Mouse (Mus musculus) neural tube, embryonic 15.5 days (tissue): Measurements from ENCODE around the gene Gm26938. TPM values are rescaled to one million over a fixed set of nuclear protein-coding genes. Genes with fewer than 3 reads are reported as not detected.

Source experiments
- ATAC-seq: fragments of 200-750 bp; cut with Nextera tagmentation; 2 replicates; pipeline ENCODE4 v1.8.0; 2017; ENCODE audit warnings: mild to moderate bottlenecking, moderate TSS enrichment, moderate library complexity; ENCODE audit not compliant: low FRiP score
- H3K27ac ChIP-seq: fragments of 300-500 bp; sonication (generic); replicated peaks from 2 replicates; pipeline ENCODE4 v1.5.1; 2015; ENCODE audit warnings: mild to moderate bottlenecking, inconsistent platforms
- H3K27me3 ChIP-seq: fragments of 300-500 bp; sonication (generic); replicated peaks from 2 replicates; pipeline ENCODE4 v1.6.1; 2015; ENCODE audit warnings: inconsistent platforms
- H3K36me3 ChIP-seq: fragments of 300-500 bp; sonication (generic); 2 replicates; pipeline ENCODE4 v1.6.1; 2015; ENCODE audit warnings: inconsistent platforms
- H3K4me1 ChIP-seq: fragments of 300-500 bp; sonication (generic); 2 replicates; pipeline ENCODE4 v1.6.1; 2015; ENCODE audit warnings: inconsistent platforms
- H3K4me2 ChIP-seq: fragments of 300-500 bp; sonication (generic); 2 replicates; pipeline ENCODE4 v1.6.1; 2015; ENCODE audit warnings: inconsistent platforms, mild to moderate bottlenecking, moderate library complexity
- H3K4me3 ChIP-seq: fragments of 300-500 bp; sonication (generic); replicated peaks from 2 replicates; pipeline ENCODE4 v1.5.1; 2015; ENCODE audit warnings: mild to moderate bottlenecking, inconsistent platforms
- H3K9ac ChIP-seq: fragments of 300-500 bp; sonication (generic); replicated peaks from 2 replicates; pipeline ENCODE4 v1.6.1; 2015; ENCODE audit warnings: mild to moderate bottlenecking, inconsistent platforms
- H3K9me3 ChIP-seq: fragments of 300-500 bp; sonication (generic); replicated peaks from 2 replicates; pipeline ENCODE4 v1.6.1; 2016; ENCODE audit warnings: inconsistent platforms
- WGBS: fragments of 180-500 bp; shearing (Covaris S2); methylation state at CpG from one replicate; pipeline ENCODE4 v1.1.7; 2015; ENCODE audit warnings: mixed read lengths; 5-methylcytosine and 5-hydroxymethylcytosine counted together
- polyA plus RNA-seq: library from polyadenylated mRNA; unstranded; fragments of >200 nt; fragmentation: Nextera tagmentation; extraction: Ambion mirVana; gene quantifications from 2 replicates; pipeline ENCODE4 v1.2.1, GENCODE M21; 2015

The Gm26938 gene
- polyA plus RNA-seq, 1 experiment from 2014 or later = not detected

- no peak overlapping the region for H3K9ac ChIP-seq
- no peaks in the 10 kb centered on the region for H3K9me3 ChIP-seq
- H3K4me1 ChIP-seq = peaks cover 51% of the 10 kb centered on the region
- no peaks in the 10 kb centered on the region for H3K27me3 ChIP-seq
- H3K4me2 ChIP-seq = no peak overlapping the region
- no peak for ATAC-seq
- peaks cover 14% of the 10 kb centered on the region for H3K36me3 ChIP-seq
- WGBS = 91% methylated on average over 33 of the region's 33 CpGs
- H3K27ac ChIP-seq = no peak overlapping the region
- no peak overlapping the region for H3K4me3 ChIP-seq
Observed at GRCm38 (mm10) chr5:139799801-139800590, 26.2 kb downstream of the Gm26938 start.

- H3K4me1 ChIP-seq = peaks cover 54% of the 10 kb centered on the region
- no peaks in the 10 kb centered on the region for H3K27me3 ChIP-seq
- H3K4me3 ChIP-seq = peak overlapping the region; percentile 36; the same call in 1 of the 2 replicates
- no peaks in the 10 kb centered on the region for H3K9me3 ChIP-seq
- H3K27ac ChIP-seq = 0 out of 2 replicates have a peak overlapping the region, but pooled peaks have one; percentile 92
- peaks cover 14% of the 10 kb centered on the region for H3K36me3 ChIP-seq
- H3K9ac ChIP-seq = peak overlapping the region; percentile 54; the same call in 1 of the 2 replicates
- 90% methylated on average over 9 of the region's 9 CpGs for WGBS
- ATAC-seq = no peak
- H3K4me2 ChIP-seq = peak overlapping the region; percentile 70
Observed at GRCm38 (mm10) chr5:139799041-139799440, 27.2 kb downstream of the Gm26938 start.

- Histone ChIP-seq H3K27ac (peak overlapping the region; percentile 92), H3K9me3 (no peaks in the 10 kb centered on the region), H3K4me3 (peak overlapping the region; percentile 36), H3K9ac (peak overlapping the region; percentile 54), H3K36me3 (peaks cover 14% of the 10 kb centered on the region), H3K27me3 (no peaks in the 10 kb centered on the region), H3K4me2 (peak overlapping the region; percentile 70), H3K4me1 (peaks cover 52% of the 10 kb centered on the region)
- peak; percentile 54 for ATAC-seq
- 23% methylated on average over 12 of the region's 12 CpGs for WGBS
Observed at GRCm38 (mm10) chr5:139798168-139798900, 27.9 kb downstream of the Gm26938 start.

- ATAC-seq = peak; percentile 86
- Histone ChIP-seq H3K4me2 (peak overlapping the region; percentile 70), H3K4me1 (peaks cover 58% of the 10 kb centered on the region), H3K4me3 (peak overlapping the region; percentile 36), H3K36me3 (peaks cover 14% of the 10 kb centered on the region), H3K27ac (peak overlapping the region; percentile 92), H3K9me3 (no peaks in the 10 kb centered on the region), H3K9ac (peak overlapping the region; percentile 54), H3K27me3 (no peaks in the 10 kb centered on the region)
- 16% methylated on average over 11 of the region's 11 CpGs for WGBS
Observed at GRCm38 (mm10) chr5:139797473-139798167, 28.6 kb downstream of the Gm26938 start.

- Histone ChIP-seq H3K4me3 (no peak overlapping the region), H3K9me3 (no peaks in the 10 kb centered on the region), H3K27ac (peak overlapping the region; percentile 92), H3K9ac (no peak overlapping the region), H3K36me3 (peaks cover 14% of the 10 kb centered on the region), H3K27me3 (no peaks in the 10 kb centered on the region), H3K4me1 (peaks cover 66% of the 10 kb centered on the region), H3K4me2 (peak overlapping the region; percentile 70)
- ATAC-seq = no peak
- 17% methylated on average over 13 of the region's 13 CpGs for WGBS
Observed at GRCm38 (mm10) chr5:139796900-139797299, 29.3 kb downstream of the Gm26938 start.

- no peaks in the 10 kb centered on the region for H3K9me3 ChIP-seq
- 81% methylated on average over 9 of the region's 9 CpGs for WGBS
- ATAC-seq = no peak
- H3K4me1 ChIP-seq = peaks cover 69% of the 10 kb centered on the region
- no peak overlapping the region for H3K9ac ChIP-seq
- H3K4me3 ChIP-seq = no peak overlapping the region
- peaks cover 13% of the 10 kb centered on the region for H3K36me3 ChIP-seq
- H3K27me3 ChIP-seq = no peaks in the 10 kb centered on the region
- no peak overlapping the region; the same call in 1 of the 2 replicates for H3K4me2 ChIP-seq
- no peak overlapping the region for H3K27ac ChIP-seq
Observed at GRCm38 (mm10) chr5:139796001-139796620, 30.1 kb downstream of the Gm26938 start.

- Histone ChIP-seq H3K9ac (no peak overlapping the region), H3K9me3 (no peaks in the 10 kb centered on the region), H3K36me3 (peaks cover under 1% of the 10 kb centered on the region; the same call in 1 of the 2 replicates), H3K27ac (no peak overlapping the region), H3K4me2 (no peak overlapping the region), H3K27me3 (no peaks in the 10 kb centered on the region), H3K4me1 (peaks cover 69% of the 10 kb centered on the region), H3K4me3 (no peak overlapping the region)
- ATAC-seq = no peak
- WGBS = 63% methylated on average over 10 of the region's 10 CpGs
Observed at GRCm38 (mm10) chr5:139794938-139795337, 31.3 kb downstream of the Gm26938 start.

GRCm38 (mm10) chr5:139794137-139794536, 32.1 kb downstream of the Gm26938 start:
- no peaks in the 10 kb centered on the region for H3K27me3 ChIP-seq
- WGBS = 88% methylated on average over 5 of the region's 5 CpGs
- no peak overlapping the region for H3K4me3 ChIP-seq
- H3K27ac ChIP-seq = no peak overlapping the region
- no peak overlapping the region for H3K4me2 ChIP-seq
- no peaks in the 10 kb centered on the region for H3K36me3 ChIP-seq
- ATAC-seq = no peak
- no peaks in the 10 kb centered on the region for H3K9me3 ChIP-seq
- H3K9ac ChIP-seq = no peak overlapping the region
- peaks cover 65% of the 10 kb centered on the region for H3K4me1 ChIP-seq

DNA sequence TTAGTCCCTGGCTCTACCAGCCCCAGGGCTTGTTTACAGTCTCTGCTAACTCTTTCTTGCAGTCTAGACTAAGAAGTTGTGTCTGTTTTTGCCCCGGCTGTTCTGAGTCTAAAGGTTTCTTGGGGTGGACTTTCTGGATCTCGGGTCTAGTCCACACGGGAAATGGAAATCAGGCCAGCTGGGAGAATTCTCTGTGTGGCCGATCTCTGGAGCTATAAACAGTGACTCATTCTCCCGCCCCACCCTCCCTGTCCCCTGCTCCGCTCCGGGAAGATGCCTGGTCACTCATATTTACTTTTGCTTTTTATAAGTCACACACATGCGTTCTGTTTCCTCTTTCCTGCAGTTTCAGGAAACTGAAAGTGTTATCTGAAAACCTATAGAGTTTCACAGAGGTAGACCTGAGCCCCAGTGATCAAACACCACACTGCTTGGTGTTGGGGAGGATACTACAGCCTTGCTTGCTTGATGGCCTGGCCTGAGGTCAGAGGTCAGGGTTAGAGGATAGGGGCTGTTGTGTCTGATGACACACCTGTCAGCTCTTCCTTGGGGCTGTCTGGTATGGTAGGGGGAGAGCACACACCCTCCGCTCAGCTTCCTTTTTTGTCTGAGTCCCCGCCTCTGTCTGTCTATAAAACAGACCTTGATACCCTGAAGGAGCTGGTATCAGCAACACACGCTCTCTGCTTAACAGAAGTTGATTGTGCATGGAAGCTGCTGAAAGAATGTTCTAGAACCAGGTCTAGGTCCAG, 32.7 kb downstream of the Gm26938 start:
- no peak for ATAC-seq
- peaks cover 59% of the 10 kb centered on the region for H3K4me1 ChIP-seq
- H3K27me3 ChIP-seq = no peaks in the 10 kb centered on the region
- H3K9me3 ChIP-seq = no peaks in the 10 kb centered on the region
- peak overlapping the region; percentile 100 for H3K4me2 ChIP-seq
- H3K4me3 ChIP-seq = no peak overlapping the region
- no peak overlapping the region for H3K9ac ChIP-seq
- H3K36me3 ChIP-seq = no peaks in the 10 kb centered on the region
- no peak overlapping the region; the same call in 1 of the 2 replicates for H3K27ac ChIP-seq
- WGBS = 56% methylated on average over 11 of the region's 11 CpGs

DNA sequence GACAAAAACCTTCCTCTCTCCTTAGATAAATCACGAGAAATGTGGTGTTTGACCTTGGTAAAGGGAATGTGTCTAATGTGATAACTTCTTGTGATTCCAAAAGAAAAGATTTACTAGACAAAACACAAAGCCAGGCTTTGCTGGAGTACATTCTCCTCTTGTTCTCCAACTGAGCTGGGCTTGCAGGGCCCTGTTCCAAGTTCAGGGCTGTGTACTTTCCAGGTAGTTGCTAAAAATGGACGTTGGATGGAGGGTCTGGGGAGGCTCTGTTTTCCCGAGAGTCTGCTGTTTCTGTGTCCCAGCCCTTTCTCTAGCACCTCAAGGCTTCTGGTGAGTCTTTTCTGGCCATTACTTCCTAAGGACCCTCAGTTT, 33.3 kb downstream of the Gm26938 start:
- H3K9me3 ChIP-seq = no peaks in the 10 kb centered on the region
- H3K9ac ChIP-seq = no peak overlapping the region
- no peak for ATAC-seq
- WGBS = 54% methylated on average over 3 of the region's 3 CpGs
- peak overlapping the region; percentile 100 for H3K4me2 ChIP-seq
- no peak overlapping the region for H3K4me3 ChIP-seq
- no peaks in the 10 kb centered on the region for H3K36me3 ChIP-seq
- H3K27ac ChIP-seq = no peak overlapping the region; the same call in 1 of the 2 replicates
- no peaks in the 10 kb centered on the region for H3K27me3 ChIP-seq
- peaks cover 53% of the 10 kb centered on the region for H3K4me1 ChIP-seq
